Mouse (Mus musculus): ENCODE measurements around the gene Necap2. TPM values are rescaled to one million over a fixed set of nuclear protein-coding genes. Genes with fewer than 3 reads are reported as not detected.

The Necap2 gene
- polyA plus RNA-seq, 1 experiment: 68.9 TPM

DNA sequence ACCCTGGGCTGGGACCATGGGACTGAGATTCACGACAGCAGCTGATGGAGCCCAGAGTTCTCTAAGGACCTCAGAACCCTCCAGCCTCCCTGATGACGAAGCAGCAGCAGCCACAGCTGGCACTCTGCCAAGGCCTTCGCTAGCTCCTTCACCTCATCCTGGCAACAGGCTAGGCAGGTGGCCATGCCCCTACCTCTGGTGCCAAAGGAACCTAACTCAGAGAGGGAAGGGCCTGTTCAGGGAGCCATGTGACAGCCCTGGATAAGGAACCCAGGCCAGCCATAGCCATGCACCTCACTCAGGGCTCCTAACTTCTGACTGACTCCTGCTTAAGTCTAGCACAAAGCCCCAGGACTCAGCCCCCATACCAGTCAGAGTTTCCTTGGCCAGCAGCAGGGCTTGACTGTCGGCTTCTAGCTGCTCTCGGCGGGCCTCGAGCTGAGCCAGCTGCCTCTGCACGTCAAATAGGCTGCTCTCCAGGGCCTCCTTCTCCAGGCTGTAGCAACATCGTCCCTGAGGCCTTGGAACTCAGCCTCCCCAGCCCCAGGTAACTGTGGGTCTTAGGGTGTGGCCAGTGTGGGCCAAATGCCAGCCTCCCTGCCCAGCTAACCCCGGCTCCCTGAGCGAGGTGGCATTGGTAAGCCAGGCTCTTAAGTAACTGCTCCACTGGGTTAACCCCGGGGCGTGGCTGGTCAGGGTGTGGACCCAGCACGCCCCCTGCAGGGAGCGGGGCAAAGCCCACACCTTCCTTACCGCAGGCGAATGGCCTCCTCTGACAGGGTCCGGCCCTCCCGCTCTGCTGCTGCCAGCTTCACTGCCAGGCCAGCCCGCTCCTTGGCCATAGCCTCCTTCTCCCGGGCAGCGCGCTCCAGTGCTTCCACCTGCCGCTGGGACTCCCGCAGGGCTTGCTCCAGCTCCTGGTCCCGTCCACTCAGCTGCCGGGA is 44.3 kb downstream of the Necap2 start:
- no peaks in the 10 kb centered on the region for H3K27me3 ChIP-seq (ENCODE audit: control insufficient read depth, insufficient read depth, low read length)
- peak overlapping the region; percentile 52 for H3K27ac ChIP-seq (ENCODE audit: insufficient read depth, low read depth, low read length)
- 29% methylated on average over 27 of the region's 27 CpGs for WGBS
- peaks cover 14% of the 10 kb centered on the region for H3K4me1 ChIP-seq (ENCODE audit: control insufficient read depth, insufficient read depth, insufficient read length, low read length)
- TF ChIP-seq POLR2A (IDR thresholded peaks at IDR 0.05; ENCODE audit: low read depth, low read length): no peak
- TF ChIP-seq CTCF (IDR thresholded peaks at IDR 0.05; ENCODE audit: extremely low read depth, insufficient read length, insufficient replicate concordance, low read depth, low read length): no peak
- H3K4me3 ChIP-seq (ENCODE audit: low read depth, low read length): peak overlapping the region; percentile 13; the same call in 1 of the 2 replicates
- no peaks in the 10 kb centered on the region for H3K36me3 ChIP-seq (ENCODE audit: control insufficient read depth, insufficient read depth, low read length)

DNA sequence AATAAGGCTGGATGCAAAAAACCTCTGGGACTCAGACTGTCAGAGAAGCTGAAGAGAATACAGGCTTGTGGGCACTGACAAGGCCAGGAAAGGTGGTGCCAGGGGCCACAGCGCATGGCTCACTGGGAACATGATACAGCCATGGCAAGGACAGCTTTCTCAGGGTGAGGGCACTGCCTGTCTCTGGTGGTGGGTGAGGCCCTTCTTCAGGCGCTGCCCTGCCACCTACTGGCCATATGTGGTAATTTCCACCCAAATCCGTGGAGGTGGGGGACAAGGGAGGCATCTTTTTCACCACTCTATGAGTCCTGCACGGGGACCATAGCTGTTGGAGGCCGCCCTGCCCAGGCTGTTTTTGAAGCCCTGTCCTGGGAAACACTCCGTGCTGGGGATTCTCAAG is 46.4 kb downstream of the Necap2 start:
- 16% methylated on average over 6 of the region's 6 CpGs for WGBS
- H3K36me3 ChIP-seq (ENCODE audit: control insufficient read depth, insufficient read depth, low read length): no peaks in the 10 kb centered on the region
- H3K4me3 ChIP-seq (ENCODE audit: low read depth, low read length): no peak overlapping the region
- H3K27ac ChIP-seq (ENCODE audit: insufficient read depth, low read depth, low read length): no peak overlapping the region
- H3K27me3 ChIP-seq (ENCODE audit: control insufficient read depth, insufficient read depth, low read length): no peaks in the 10 kb centered on the region
- peaks cover 14% of the 10 kb centered on the region for H3K4me1 ChIP-seq (ENCODE audit: control insufficient read depth, insufficient read depth, insufficient read length, low read length)
- TF ChIP-seq POLR2A (IDR thresholded peaks at IDR 0.05; ENCODE audit: low read depth, low read length) (peak; percentile 29; the same call in 1 of the 2 replicates), CTCF (IDR thresholded peaks at IDR 0.05; ENCODE audit: extremely low read depth, insufficient read length, insufficient replicate concordance, low read depth, low read length) (peak; percentile 90)

GRCm38 (mm10) chr4:141030541-141031206 is 47.5 kb downstream of the Necap2 start:
- H3K4me3 ChIP-seq (ENCODE audit: low read depth, low read length): no peak overlapping the region
- no peaks in the 10 kb centered on the region for H3K27me3 ChIP-seq (ENCODE audit: control insufficient read depth, insufficient read depth, low read length)
- TF ChIP-seq POLR2A (IDR thresholded peaks at IDR 0.05; ENCODE audit: low read depth, low read length) (no peak), CTCF (IDR thresholded peaks at IDR 0.05; ENCODE audit: extremely low read depth, insufficient read length, insufficient replicate concordance, low read depth, low read length) (no peak)
- no peak overlapping the region for H3K27ac ChIP-seq (ENCODE audit: insufficient read depth, low read depth, low read length)
- H3K4me1 ChIP-seq (ENCODE audit: control insufficient read depth, insufficient read depth, insufficient read length, low read length): peaks cover 14% of the 10 kb centered on the region
- H3K36me3 ChIP-seq (ENCODE audit: control insufficient read depth, insufficient read depth, low read length): no peaks in the 10 kb centered on the region
- 94% methylated on average over 18 of the region's 18 CpGs for WGBS

DNA sequence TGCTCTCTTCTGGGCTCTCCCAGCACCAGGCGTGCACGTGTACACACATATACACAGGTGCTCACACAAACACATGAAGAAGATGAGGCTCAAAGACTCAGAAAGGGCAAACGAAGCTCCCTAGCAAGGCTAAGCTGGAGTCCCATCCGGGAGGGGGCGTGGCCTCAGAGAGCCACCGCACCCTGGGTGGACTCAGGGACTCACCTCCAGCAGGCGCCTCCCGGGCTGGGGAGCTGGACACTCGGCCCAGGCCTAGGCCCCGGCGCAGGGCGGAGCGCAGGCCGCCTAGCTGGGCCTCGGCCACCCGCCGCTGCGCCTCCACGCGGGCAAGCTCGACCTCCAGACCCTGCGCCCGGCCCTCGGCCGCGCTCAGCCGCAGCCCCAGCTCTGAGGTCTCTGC is 53.2 kb downstream of the Necap2 start:
- H3K36me3 ChIP-seq (ENCODE audit: control insufficient read depth, insufficient read depth, low read length): no peaks in the 10 kb centered on the region
- no peak overlapping the region for H3K4me3 ChIP-seq (ENCODE audit: low read depth, low read length)
- no peak for TF ChIP-seq CTCF (IDR thresholded peaks at IDR 0.05; ENCODE audit: extremely low read depth, insufficient read length, insufficient replicate concordance, low read depth, low read length)
- TF ChIP-seq POLR2A (IDR thresholded peaks at IDR 0.05; ENCODE audit: low read depth, low read length): no peak
- 87% methylated on average over 26 of the region's 27 CpGs for WGBS
- no peaks in the 10 kb centered on the region for H3K27me3 ChIP-seq (ENCODE audit: control insufficient read depth, insufficient read depth, low read length)
- H3K4me1 ChIP-seq (ENCODE audit: control insufficient read depth, insufficient read depth, insufficient read length, low read length): no peaks in the 10 kb centered on the region
- no peak overlapping the region for H3K27ac ChIP-seq (ENCODE audit: insufficient read depth, low read depth, low read length)

- H3K4me1 ChIP-seq (ENCODE audit: control insufficient read depth, insufficient read depth, insufficient read length, low read length): no peaks in the 10 kb centered on the region
- no peak overlapping the region for H3K27ac ChIP-seq (ENCODE audit: insufficient read depth, low read depth, low read length)
- no peaks in the 10 kb centered on the region for H3K36me3 ChIP-seq (ENCODE audit: control insufficient read depth, insufficient read depth, low read length)
- no peaks in the 10 kb centered on the region for H3K27me3 ChIP-seq (ENCODE audit: control insufficient read depth, insufficient read depth, low read length)
- 51% methylated on average over 9 of the region's 9 CpGs for WGBS
- TF ChIP-seq POLR2A (IDR thresholded peaks at IDR 0.05; ENCODE audit: low read depth, low read length): no peak
- TF ChIP-seq CTCF (IDR thresholded peaks at IDR 0.05; ENCODE audit: extremely low read depth, insufficient read length, insufficient replicate concordance, low read depth, low read length): no peak
- no peak overlapping the region for H3K4me3 ChIP-seq (ENCODE audit: low read depth, low read length)
These were observed 54.1 kb downstream of the Necap2 start for GRCm38 (mm10) chr4:141024052-141024451.

DNA sequence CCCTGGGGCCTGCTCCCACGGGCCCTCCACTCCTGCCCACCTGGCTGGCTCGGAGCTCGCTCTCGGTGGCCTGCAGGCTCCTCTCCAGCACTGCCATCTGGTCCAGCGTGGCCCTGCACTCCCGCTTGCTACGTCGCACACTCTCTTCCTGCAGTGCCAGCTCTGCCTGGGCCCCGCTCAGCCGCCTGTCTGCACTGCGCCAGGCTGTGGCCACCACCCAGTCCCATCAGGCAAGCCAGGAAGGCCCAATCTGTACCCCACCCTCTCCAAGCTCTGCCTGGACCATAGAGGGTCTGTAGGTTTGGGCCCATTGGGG is 56.6 kb downstream of the Necap2 start:
- Histone ChIP-seq H3K27ac (ENCODE audit: insufficient read depth, low read depth, low read length) (no peak overlapping the region), H3K27me3 (ENCODE audit: control insufficient read depth, insufficient read depth, low read length) (no peaks in the 10 kb centered on the region), H3K4me1 (ENCODE audit: control insufficient read depth, insufficient read depth, insufficient read length, low read length) (no peaks in the 10 kb centered on the region), H3K36me3 (ENCODE audit: control insufficient read depth, insufficient read depth, low read length) (no peaks in the 10 kb centered on the region), H3K4me3 (ENCODE audit: low read depth, low read length) (no peak overlapping the region)
- TF ChIP-seq CTCF (IDR thresholded peaks at IDR 0.05; ENCODE audit: extremely low read depth, insufficient read length, insufficient replicate concordance, low read depth, low read length): no peak
- TF ChIP-seq POLR2A (IDR thresholded peaks at IDR 0.05; ENCODE audit: low read depth, low read length): no peak
- 79% methylated on average over 11 of the region's 11 CpGs for WGBS

Measured in small intestine, adult 2 months (tissue).